Mouse (Mus musculus) liver, embryonic 12.5 days (tissue): ENCODE results near the gene Aifm2. TPM values are rescaled to one million over a fixed set of nuclear protein-coding genes. Genes with fewer than 3 reads are reported as not detected.

Experiments
- ATAC-seq: fragments of 200-750 bp; cut with Nextera tagmentation; 2 replicates; pipeline ENCODE4 v1.8.0; 2017; ENCODE audit warnings: moderate number of reproducible peaks, mild to moderate bottlenecking, moderate library complexity
- H3K27ac ChIP-seq: fragments of 300-500 bp; sonication (generic); 2 replicates; pipeline ENCODE4 v1.5.1; 2016; ENCODE audit warnings: mild to moderate bottlenecking
- H3K27me3 ChIP-seq: fragments of 300-500 bp; sonication (generic); replicated peaks from 2 replicates; pipeline ENCODE4 v1.6.1; 2016; ENCODE audit warnings: mild to moderate bottlenecking, moderate library complexity
- H3K36me3 ChIP-seq: fragments of 300-500 bp; sonication (generic); 2 replicates; pipeline ENCODE4 v1.6.1; 2016; ENCODE audit warnings: mild to moderate bottlenecking, moderate library complexity
- H3K4me1 ChIP-seq: fragments of 300-500 bp; sonication (generic); 2 replicates; pipeline ENCODE4 v1.6.1; 2016
- H3K4me2 ChIP-seq: fragments of 300-500 bp; sonication (generic); 2 replicates; pipeline ENCODE4 v1.6.1; 2016; ENCODE audit warnings: mild to moderate bottlenecking, moderate library complexity
- H3K4me3 ChIP-seq: fragments of 300-500 bp; sonication (generic); 2 replicates; pipeline ENCODE4 v1.5.1; 2016; ENCODE audit warnings: mild to moderate bottlenecking, moderate library complexity
- H3K9ac ChIP-seq: fragments of 300-500 bp; sonication (generic); 2 replicates; pipeline ENCODE4 v1.6.1; 2016; ENCODE audit warnings: mild to moderate bottlenecking, moderate library complexity
- H3K9me3 ChIP-seq: fragments of 300-500 bp; sonication (generic); replicated peaks from 2 replicates; pipeline ENCODE4 v1.6.1; 2016; ENCODE audit warnings: mild to moderate bottlenecking, moderate library complexity
- WGBS: fragments of 180-500 bp; shearing (Covaris S2); methylation state at CpG from one replicate; pipeline ENCODE4 v1.1.7; 2016; ENCODE audit not compliant: insufficient replicate concordance; 5-methylcytosine and 5-hydroxymethylcytosine counted together
- polyA plus RNA-seq: library from polyadenylated mRNA; unstranded; fragments of >200 nt; fragmentation: Nextera tagmentation; extraction: Ambion mirVana; gene quantifications from 2 replicates; pipeline ENCODE4 v1.2.1, GENCODE M21; 2016

The Aifm2 gene
- polyA plus RNA-seq, 1 experiment from 2014 or later: 4.2 TPM

DNA sequence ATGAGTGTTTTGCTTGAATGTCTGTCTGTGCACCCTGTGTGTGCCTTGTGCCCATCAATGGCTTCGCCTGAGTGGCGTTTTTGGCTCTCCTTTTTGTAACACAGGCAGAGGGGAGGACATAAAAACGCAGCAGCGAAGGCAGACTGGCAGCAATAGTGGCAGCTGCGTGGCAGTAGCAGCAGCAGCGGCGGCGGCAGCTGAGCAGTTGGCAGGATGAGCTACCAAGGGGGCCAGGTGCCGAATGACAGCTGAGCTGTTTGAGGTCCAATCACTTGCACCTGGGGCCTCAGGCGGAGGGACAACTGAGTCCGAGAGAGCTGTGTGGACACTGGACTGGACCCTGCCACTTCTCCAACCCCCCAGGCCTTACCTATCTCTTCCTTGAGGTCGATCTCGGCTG lies 32.2 kb downstream of the Aifm2 start:
- H3K4me2 ChIP-seq: no peak overlapping the region
- H3K36me3 ChIP-seq: peaks cover 32% of the 10 kb centered on the region
- no peaks in the 10 kb centered on the region for H3K27me3 ChIP-seq
- no peak overlapping the region for H3K9ac ChIP-seq
- H3K27ac ChIP-seq: no peak overlapping the region
- H3K4me1 ChIP-seq: no peaks in the 10 kb centered on the region
- no peak overlapping the region for H3K4me3 ChIP-seq
- H3K9me3 ChIP-seq: peaks cover 9% of the 10 kb centered on the region
- WGBS: 77% methylated on average over 13 of the region's 13 CpGs
- ATAC-seq: no peak

DNA sequence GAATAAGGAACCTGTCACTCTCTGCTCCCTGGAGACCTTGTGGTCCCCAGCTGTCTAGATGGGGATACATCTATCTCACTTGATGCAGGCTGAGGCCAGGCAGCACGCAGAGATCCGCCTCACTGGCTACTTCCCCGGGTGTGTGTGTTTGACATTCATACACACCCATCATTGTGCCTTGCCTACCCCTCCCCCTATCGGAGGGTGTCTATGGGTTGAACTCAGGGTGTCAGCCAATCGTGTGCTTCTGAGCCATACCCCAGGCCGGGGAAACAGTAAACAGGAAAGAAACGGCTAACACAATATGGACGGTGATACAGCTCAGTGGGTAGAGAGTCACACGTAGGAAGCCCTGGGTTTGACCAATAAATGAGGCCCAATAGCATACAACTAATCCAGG lies 35.0 kb downstream of the Aifm2 start:
- H3K4me1 ChIP-seq: no peaks in the 10 kb centered on the region
- H3K27me3 ChIP-seq: no peaks in the 10 kb centered on the region
- H3K9me3 ChIP-seq: peaks cover 4% of the 10 kb centered on the region
- H3K4me2 ChIP-seq: no peak overlapping the region
- H3K4me3 ChIP-seq: no peak overlapping the region
- peaks cover 24% of the 10 kb centered on the region for H3K36me3 ChIP-seq
- no peak for ATAC-seq
- no peak overlapping the region for H3K27ac ChIP-seq
- no peak overlapping the region for H3K9ac ChIP-seq
- 70% methylated on average over 9 of the region's 9 CpGs for WGBS

- peaks cover 7% of the 10 kb centered on the region for H3K36me3 ChIP-seq
- H3K4me2 ChIP-seq: no peak overlapping the region
- H3K9me3 ChIP-seq: no peaks in the 10 kb centered on the region
- H3K4me1 ChIP-seq: no peaks in the 10 kb centered on the region
- no peaks in the 10 kb centered on the region for H3K27me3 ChIP-seq
- peak; percentile 18; the same call in 1 of the 2 replicates for ATAC-seq
- 46% methylated on average over 20 of the region's 20 CpGs for WGBS
- H3K4me3 ChIP-seq: no peak overlapping the region
- H3K27ac ChIP-seq: no peak overlapping the region
- H3K9ac ChIP-seq: no peak overlapping the region
These were observed 36.6 kb downstream of the Aifm2 start for GRCm38 (mm10) chr10:61751534-61752219.

- H3K4me1 ChIP-seq: no peaks in the 10 kb centered on the region
- H3K36me3 ChIP-seq: no peaks in the 10 kb centered on the region; the same call in 1 of the 2 replicates
- no peak overlapping the region for H3K9ac ChIP-seq
- no peak overlapping the region for H3K4me2 ChIP-seq
- no peak overlapping the region for H3K27ac ChIP-seq
- no peak overlapping the region for H3K4me3 ChIP-seq
- ATAC-seq: no peak
- no peaks in the 10 kb centered on the region for H3K27me3 ChIP-seq
- 94% methylated on average over 23 of the region's 23 CpGs for WGBS
- H3K9me3 ChIP-seq: no peaks in the 10 kb centered on the region
These were observed 38.0 kb downstream of the Aifm2 start for GRCm38 (mm10) chr10:61753071-61753470.

DNA sequence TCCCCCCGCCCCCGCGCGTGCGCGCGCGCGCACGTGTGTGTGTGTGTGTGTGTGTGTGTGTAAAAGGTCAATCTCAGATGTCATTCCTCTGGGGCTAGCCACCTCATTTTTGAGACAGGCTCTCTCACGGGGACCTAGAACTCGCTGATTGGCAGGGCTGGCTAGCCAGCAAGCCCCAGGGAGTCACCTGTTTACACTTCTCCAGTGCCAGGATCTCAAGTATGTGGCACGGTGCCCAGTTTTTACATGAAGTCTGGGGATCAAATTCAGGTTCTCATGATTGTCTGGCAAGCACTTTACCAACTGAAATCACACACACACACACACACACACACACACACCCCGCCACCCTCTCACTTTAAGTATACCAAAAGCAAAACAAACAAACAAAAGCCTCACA lies 42.0 kb downstream of the Aifm2 start:
- H3K4me3 ChIP-seq: no peak overlapping the region
- H3K27me3 ChIP-seq: no peaks in the 10 kb centered on the region
- no peak overlapping the region for H3K9ac ChIP-seq
- H3K27ac ChIP-seq: no peak overlapping the region
- no peak overlapping the region for H3K4me2 ChIP-seq
- 84% methylated on average over 14 of the region's 14 CpGs for WGBS
- no peak for ATAC-seq
- no peaks in the 10 kb centered on the region for H3K4me1 ChIP-seq
- H3K36me3 ChIP-seq: no peaks in the 10 kb centered on the region; the same call in 1 of the 2 replicates
- H3K9me3 ChIP-seq: no peaks in the 10 kb centered on the region

GRCm38 (mm10) chr10:61758904-61759303 lies 43.8 kb downstream of the Aifm2 start:
- WGBS: 83% methylated on average over 2 of the region's 2 CpGs
- no peak overlapping the region for H3K27ac ChIP-seq
- no peaks in the 10 kb centered on the region for H3K36me3 ChIP-seq
- no peak for ATAC-seq
- H3K4me1 ChIP-seq: no peaks in the 10 kb centered on the region
- H3K9me3 ChIP-seq: no peaks in the 10 kb centered on the region
- H3K27me3 ChIP-seq: no peaks in the 10 kb centered on the region
- H3K4me3 ChIP-seq: no peak overlapping the region
- H3K9ac ChIP-seq: no peak overlapping the region
- no peak overlapping the region for H3K4me2 ChIP-seq

DNA sequence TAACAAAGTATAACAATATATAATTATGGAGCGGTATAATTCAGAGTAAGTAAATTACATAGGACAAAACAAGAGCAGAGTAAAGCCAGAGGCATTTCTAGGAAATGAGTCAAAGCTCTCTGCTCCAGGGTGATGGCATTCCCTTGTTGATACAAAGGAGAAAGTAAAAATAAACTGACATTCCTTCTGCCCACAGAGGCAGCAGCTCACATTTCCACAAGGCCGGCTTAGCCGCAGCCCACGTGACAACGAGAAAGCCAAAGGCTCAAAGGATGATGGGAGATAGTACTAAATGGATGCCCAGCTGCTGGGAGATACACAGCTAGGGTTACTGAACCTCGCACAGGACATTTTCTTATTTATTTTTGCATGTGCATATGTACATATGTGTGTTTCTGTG lies 44.8 kb downstream of the Aifm2 start:
- Histone ChIP-seq H3K4me3 (no peak overlapping the region), H3K9ac (no peak overlapping the region), H3K27ac (no peak overlapping the region), H3K36me3 (no peaks in the 10 kb centered on the region), H3K9me3 (no peaks in the 10 kb centered on the region), H3K4me2 (no peak overlapping the region), H3K4me1 (no peaks in the 10 kb centered on the region), H3K27me3 (no peaks in the 10 kb centered on the region)
- 46% methylated on average over 6 of the region's 6 CpGs for WGBS
- ATAC-seq: no peak

DNA sequence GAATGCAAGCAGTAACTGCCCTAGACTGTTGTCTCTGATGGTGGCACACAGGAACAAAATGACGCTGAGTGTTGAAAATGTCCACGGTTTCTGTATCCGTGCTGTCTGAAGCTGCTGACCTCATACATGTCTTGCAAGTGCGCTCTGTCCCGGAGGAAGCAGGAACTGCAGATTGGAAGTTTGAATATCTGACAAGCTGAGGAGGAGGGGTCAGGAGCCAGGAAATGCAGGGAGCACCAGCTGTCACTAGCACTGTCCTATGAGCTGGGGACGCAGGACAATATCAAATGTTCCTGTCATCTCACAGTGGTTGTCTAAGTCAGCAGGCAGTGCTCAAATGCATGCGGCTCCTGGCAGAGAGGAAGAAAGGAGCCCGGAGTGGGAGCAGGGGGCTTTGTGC lies 49.6 kb downstream of the Aifm2 start:
- ATAC-seq: no peak
- no peaks in the 10 kb centered on the region for H3K4me1 ChIP-seq
- no peak overlapping the region for H3K4me2 ChIP-seq
- no peaks in the 10 kb centered on the region for H3K9me3 ChIP-seq
- H3K4me3 ChIP-seq: no peak overlapping the region
- no peaks in the 10 kb centered on the region for H3K36me3 ChIP-seq
- 59% methylated on average over 8 of the region's 8 CpGs for WGBS
- H3K9ac ChIP-seq: no peak overlapping the region
- no peaks in the 10 kb centered on the region for H3K27me3 ChIP-seq
- H3K27ac ChIP-seq: no peak overlapping the region

GRCm38 (mm10) chr10:61765558-61765957 lies 50.5 kb downstream of the Aifm2 start:
- Histone ChIP-seq H3K4me2 (no peak overlapping the region), H3K27me3 (no peaks in the 10 kb centered on the region), H3K27ac (no peak overlapping the region), H3K9me3 (no peaks in the 10 kb centered on the region), H3K36me3 (no peaks in the 10 kb centered on the region), H3K4me1 (no peaks in the 10 kb centered on the region), H3K9ac (no peak overlapping the region), H3K4me3 (no peak overlapping the region)
- no peak for ATAC-seq
- WGBS: 57% methylated on average over 5 of the region's 5 CpGs

DNA sequence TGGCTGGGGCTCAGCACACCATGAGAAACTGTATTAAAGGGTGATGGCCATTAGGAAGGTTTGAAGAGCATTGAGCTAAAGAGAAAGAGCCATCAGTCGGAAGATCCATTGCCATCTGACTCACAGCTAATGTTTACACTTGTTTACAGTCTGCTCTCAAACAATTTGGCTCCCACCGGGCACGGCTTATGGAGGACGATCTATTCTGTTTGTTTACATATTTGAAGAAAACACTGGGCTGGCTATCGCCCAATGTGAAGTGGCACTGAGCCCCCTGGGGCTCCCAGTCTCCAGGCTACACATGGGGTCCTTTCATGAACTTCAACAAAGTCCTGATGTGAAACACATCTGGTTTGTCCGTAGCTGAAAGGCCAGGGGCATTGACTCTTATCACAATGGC lies 51.7 kb downstream of the Aifm2 start:
- H3K9ac ChIP-seq: no peak overlapping the region
- no peaks in the 10 kb centered on the region for H3K9me3 ChIP-seq
- ATAC-seq: no peak
- no peaks in the 10 kb centered on the region for H3K4me1 ChIP-seq
- no peaks in the 10 kb centered on the region for H3K27me3 ChIP-seq
- no peak overlapping the region for H3K4me3 ChIP-seq
- WGBS: 51% methylated on average over 6 of the region's 6 CpGs
- no peak overlapping the region for H3K27ac ChIP-seq
- no peak overlapping the region for H3K4me2 ChIP-seq
- no peaks in the 10 kb centered on the region for H3K36me3 ChIP-seq

DNA sequence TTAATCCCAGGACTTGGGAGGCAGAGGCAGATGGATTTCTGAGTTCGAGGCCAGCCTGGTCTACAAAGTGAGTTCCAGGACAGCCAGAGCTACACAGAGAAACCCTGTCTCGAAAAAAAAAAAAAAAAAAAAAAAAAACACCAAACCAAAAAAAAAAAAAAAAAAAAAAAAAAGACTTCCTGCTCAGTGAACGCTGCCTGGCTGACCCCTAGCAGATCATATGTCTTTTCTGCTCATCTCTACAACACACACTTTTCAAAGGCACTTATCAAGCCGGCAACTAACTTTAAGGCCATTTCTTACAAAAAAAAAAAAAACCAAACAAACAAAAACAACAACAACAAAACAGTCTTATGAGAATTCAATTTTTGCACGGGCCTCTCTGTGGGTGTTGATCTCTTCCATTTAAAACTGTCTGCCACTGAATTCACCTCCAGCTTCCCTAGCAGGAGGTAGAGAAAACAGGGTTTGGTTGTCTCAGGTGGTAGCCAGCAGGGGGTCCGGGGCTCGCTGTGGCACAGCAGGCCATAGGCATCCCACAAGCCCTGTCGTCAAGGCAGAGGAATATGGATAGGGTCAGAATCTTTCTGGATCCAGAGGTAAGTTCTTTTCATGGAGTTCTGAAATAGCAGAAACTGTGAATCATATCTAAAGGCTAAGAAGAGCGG lies 66.5 kb downstream of the Aifm2 start:
- Histone ChIP-seq H3K9ac (no peak overlapping the region), H3K27ac (no peak overlapping the region), H3K4me3 (no peak overlapping the region), H3K4me2 (no peak overlapping the region), H3K27me3 (peaks cover 55% of the 10 kb centered on the region), H3K36me3 (no peaks in the 10 kb centered on the region), H3K4me1 (no peaks in the 10 kb centered on the region), H3K9me3 (no peaks in the 10 kb centered on the region)
- no peak for ATAC-seq
- 33% methylated on average over 8 of the region's 9 CpGs for WGBS

- H3K27me3 ChIP-seq: peaks cover 55% of the 10 kb centered on the region
- peak overlapping the region; percentile 59 for H3K27ac ChIP-seq
- H3K9me3 ChIP-seq: no peaks in the 10 kb centered on the region
- no peak for ATAC-seq
- no peaks in the 10 kb centered on the region for H3K36me3 ChIP-seq
- H3K4me3 ChIP-seq: peak overlapping the region; percentile 61
- H3K9ac ChIP-seq: peak overlapping the region; percentile 67
- peaks cover 5% of the 10 kb centered on the region; the same call in 1 of the 2 replicates for H3K4me1 ChIP-seq
- H3K4me2 ChIP-seq: peak overlapping the region; percentile 71
- WGBS: 2% methylated on average over 61 of the region's 74 CpGs
These were observed 67.9 kb downstream of the Aifm2 start for GRCm38 (mm10) chr10:61782799-61783611.
